Mouse (Mus musculus) C2C12 (cell line): ENCODE measurements around the gene Hba-x. TPM values are rescaled to one million over a fixed set of nuclear protein-coding genes. Genes with fewer than 3 reads are reported as not detected.
A peak's percentile ranks its signal among the peaks of the same experiment; 100 is the strongest.
"Not testable (repeated sequence)": the region's sequence is repeated elsewhere in the genome, so short reads cannot be mapped to it uniquely, and the experiment has no call there.

Source experiments
- H3K27me3 ChIP-seq: one replicate; pipeline ENCODE4 v1.6.1; 2011; ENCODE audit not compliant: control insufficient read depth, insufficient read depth, insufficient read length
- H3K36me3 ChIP-seq: one replicate; pipeline ENCODE4 v1.6.1; 2011; ENCODE audit not compliant: control insufficient read depth, insufficient read depth
- H3K4me3 ChIP-seq: one replicate; pipeline ENCODE4 v1.5.1; 2011; ENCODE audit warnings: mild to moderate bottlenecking, control low read depth; ENCODE audit not compliant: poor library complexity, insufficient read depth, severe bottlenecking
- H3K79me2 ChIP-seq: one replicate; pipeline ENCODE4 v1.6.1; 2011; ENCODE audit not compliant: control insufficient read depth, insufficient read depth
- H3K79me3 ChIP-seq: one replicate; pipeline ENCODE4 v1.6.1; 2011; ENCODE audit warnings: low read depth, control low read depth
- H3ac ChIP-seq: one replicate; pipeline ENCODE3; 2011; ENCODE audit warnings: low read depth; ENCODE audit not compliant: control insufficient read depth, insufficient read length
- CEBPB ChIP-seq: IDR thresholded peaks from one replicate; pipeline ENCODE4 v1.6.1; 2011; ENCODE audit warnings: low read depth, mild to moderate bottlenecking, control low read depth, moderate library complexity
- CTCF ChIP-seq: IDR thresholded peaks from one replicate; pipeline ENCODE4 v1.5.1; 2011; ENCODE audit not compliant: control insufficient read depth, insufficient read depth, insufficient read length
- FOSL1 ChIP-seq: IDR thresholded peaks from one replicate; pipeline ENCODE4 v1.8.0; 2011; ENCODE audit warnings: mild to moderate bottlenecking, low read length; ENCODE audit not compliant: poor library complexity, insufficient read depth, severe bottlenecking
- MAX ChIP-seq: IDR thresholded peaks from one replicate; pipeline ENCODE4 v1.6.1; 2011; ENCODE audit warnings: mild to moderate bottlenecking, control low read depth
- MYOD1 ChIP-seq: IDR thresholded peaks from one replicate; pipeline ENCODE4 v1.6.1; 2011; ENCODE audit warnings: low read depth; ENCODE audit not compliant: control insufficient read depth, insufficient read length
- MYOG ChIP-seq: IDR thresholded peaks from one replicate; pipeline ENCODE4 v1.6.1; 2011; ENCODE audit not compliant: control insufficient read depth, insufficient read length; ENCODE audit errors: extremely low read depth
- USF1 ChIP-seq: IDR thresholded peaks from one replicate; pipeline ENCODE4 v1.6.1; 2011; ENCODE audit warnings: low read depth, mild to moderate bottlenecking, control low read depth, moderate library complexity
- polyA plus RNA-seq: library from polyadenylated mRNA; unstranded; fragments of >200 nt; fragmentation: generic; extraction: Trizol; gene quantifications from one replicate; pipeline ENCODE4 v1.2.1, GENCODE M21; 2012; ENCODE audit warnings: missing spikeins

Gene Hba-x
- polyA plus RNA-seq, 1 experiment = not detected

DNA sequence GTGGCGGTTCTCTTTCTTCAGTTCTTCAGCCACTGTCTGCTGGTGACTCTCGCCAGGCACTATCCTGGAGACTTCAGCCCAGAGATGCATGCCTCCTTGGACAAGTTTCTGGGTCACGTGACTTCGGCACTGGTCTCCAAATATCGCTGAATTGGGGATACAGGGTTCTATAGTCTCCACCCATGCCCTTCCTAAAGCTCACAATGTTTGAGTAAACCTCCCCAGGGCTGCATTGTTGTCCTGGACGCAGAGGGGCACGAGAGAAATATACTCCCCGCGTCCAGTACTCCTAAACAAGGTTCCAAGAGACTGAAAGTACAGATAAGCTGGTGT, 11.3 kb downstream of the Hba-x start:
- no peak overlapping the region for H3ac ChIP-seq
- no peaks in the 10 kb centered on the region for H3K79me2 ChIP-seq
- no peaks in the 10 kb centered on the region for H3K27me3 ChIP-seq
- no peak overlapping the region for H3K4me3 ChIP-seq
- TF ChIP-seq USF1 (peak; percentile 39), CEBPB (no peak)
- H3K36me3 ChIP-seq = no peaks in the 10 kb centered on the region
- no peaks in the 10 kb centered on the region for H3K79me3 ChIP-seq

DNA sequence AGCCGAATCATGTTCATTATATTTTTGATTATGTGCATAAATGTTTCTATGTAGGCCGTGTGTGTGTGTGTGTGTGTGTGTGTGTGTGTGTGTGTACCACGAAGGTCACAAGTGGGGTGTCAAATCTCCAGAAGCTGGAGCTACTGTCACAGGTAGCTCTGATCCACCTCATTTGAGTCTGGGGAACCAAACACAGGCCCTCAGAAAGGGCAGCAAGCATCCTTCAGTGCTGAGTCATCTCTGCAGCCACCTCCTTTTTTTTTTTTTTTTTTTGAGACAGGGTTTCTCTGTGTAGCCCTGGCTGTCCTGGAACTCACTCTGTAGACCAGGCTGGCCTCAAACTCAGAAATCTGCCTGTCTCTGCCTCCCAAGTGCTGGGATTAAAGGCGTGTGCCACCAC, 16.6 kb downstream of the Hba-x start:
- H3ac ChIP-seq, H3K79me3 ChIP-seq, H3K4me3 ChIP-seq, H3K27me3 ChIP-seq, H3K36me3 ChIP-seq, H3K79me2 ChIP-seq: not testable (repeated sequence)

GRCm38 (mm10) chr11:32293479-32293878, 17.3 kb downstream of the Hba-x start:
- H3K79me3 ChIP-seq, H3K4me3 ChIP-seq, H3K27me3 ChIP-seq, H3K36me3 ChIP-seq, H3K79me2 ChIP-seq, H3ac ChIP-seq: not testable (repeated sequence)

- not testable (repeated sequence) for H3K79me2 ChIP-seq, H3K79me3 ChIP-seq, H3K36me3 ChIP-seq, H3K4me3 ChIP-seq, H3K27me3 ChIP-seq, H3ac ChIP-seq
Measured at GRCm38 (mm10) chr11:32296203-32296602, 20.0 kb downstream of the Hba-x start, which contains the start of gene Hba-a2. Gene Hba-a2, plus strand, starts transcription at chr11:32296489.

DNA sequence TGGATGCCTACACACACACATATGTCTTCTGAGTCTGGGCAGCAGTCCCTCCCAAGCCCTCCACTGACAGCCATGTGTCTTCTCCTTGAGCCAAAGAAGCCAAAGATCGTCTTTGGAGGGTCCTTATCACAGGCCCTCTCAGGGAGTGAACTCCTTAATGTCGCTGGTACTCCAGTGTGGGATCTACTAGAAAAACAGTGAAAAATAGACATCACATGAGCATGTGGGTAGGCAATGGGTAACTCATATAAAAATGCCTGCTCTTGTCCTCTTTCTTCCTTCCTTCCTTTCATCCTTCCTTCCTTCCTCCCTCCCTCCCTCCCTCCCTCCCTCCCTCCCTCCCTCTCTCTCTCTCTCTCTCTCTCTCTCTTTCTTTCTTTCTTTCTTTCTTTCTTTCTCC, 21.2 kb downstream of the Hba-x start:
- not testable (repeated sequence) for H3K79me3 ChIP-seq, H3K79me2 ChIP-seq, H3ac ChIP-seq, H3K36me3 ChIP-seq, H3K4me3 ChIP-seq
- peaks cover 16% of the 10 kb centered on the region for H3K27me3 ChIP-seq

GRCm38 (mm10) chr11:32297866-32298531, 21.8 kb downstream of the Hba-x start:
- Histone ChIP-seq H3K27me3 (peaks cover 22% of the 10 kb centered on the region), H3K4me3 (no peak overlapping the region), H3K36me3 (no peaks in the 10 kb centered on the region), H3ac (no peak overlapping the region), H3K79me2 (no peaks in the 10 kb centered on the region), H3K79me3 (no peaks in the 10 kb centered on the region)
- TF ChIP-seq MAX (no peak), CEBPB (no peak), FOSL1 (no peak), USF1 (no peak), MYOD1 (no peak), CTCF (no peak), MYOG (no peak)

DNA sequence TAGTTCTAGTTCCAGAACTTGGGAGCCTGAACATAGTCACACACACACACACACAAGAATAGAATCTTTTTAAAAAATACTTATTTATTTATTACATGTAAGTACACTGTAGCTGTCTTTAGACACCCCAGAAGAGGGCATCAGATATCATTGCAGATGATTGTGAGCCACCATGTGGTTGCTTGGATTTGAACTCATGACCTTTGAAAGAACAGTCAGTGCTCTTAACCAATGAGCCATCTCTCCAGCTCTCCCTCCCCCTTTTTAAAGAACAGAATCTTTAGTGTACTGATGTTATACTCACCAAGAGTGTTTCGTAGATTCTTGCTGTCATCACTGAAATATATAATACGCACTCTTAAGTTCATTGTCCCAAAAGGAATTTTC, 22.3 kb downstream of the Hba-x start:
- no peaks in the 10 kb centered on the region for H3K36me3 ChIP-seq
- H3K79me3 ChIP-seq = no peaks in the 10 kb centered on the region
- TF ChIP-seq MAX (no peak), FOSL1 (no peak), CEBPB (no peak), MYOG (no peak), MYOD1 (no peak), CTCF (no peak), USF1 (no peak)
- H3K4me3 ChIP-seq = no peak overlapping the region
- H3K79me2 ChIP-seq = no peaks in the 10 kb centered on the region
- no peak overlapping the region for H3ac ChIP-seq
- peaks cover 27% of the 10 kb centered on the region for H3K27me3 ChIP-seq

DNA sequence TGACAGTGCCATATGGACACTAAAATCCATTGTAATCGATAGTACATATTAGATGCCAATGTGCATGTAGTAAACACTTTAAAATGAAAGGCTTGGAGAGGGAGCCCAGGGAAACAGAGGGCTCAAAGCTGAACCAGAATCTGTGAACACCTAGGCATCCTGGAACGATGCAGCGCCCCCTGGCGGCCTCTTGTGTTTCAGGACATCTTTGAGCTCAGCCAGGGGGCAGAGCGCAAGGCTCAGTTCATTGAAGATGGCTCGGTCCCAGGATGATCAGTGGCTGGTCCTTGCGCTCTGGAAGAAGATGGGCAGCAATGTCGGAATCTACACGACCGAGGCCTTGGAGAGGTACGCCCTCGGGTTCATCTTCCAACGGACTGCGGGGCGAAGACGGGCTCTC, 23.7 kb downstream of the Hba-x start, which contains the start of gene Hbq1a:
Hbq1a (plus strand) TSS at position 205 of the 400 bp plus-strand sequence.
- peaks cover 29% of the 10 kb centered on the region for H3K27me3 ChIP-seq
- H3K36me3 ChIP-seq, H3ac ChIP-seq, H3K4me3 ChIP-seq, H3K79me3 ChIP-seq, H3K79me2 ChIP-seq: not testable (repeated sequence)
